ENCODE assay signal across 18 mouse cellular contexts in the genomic region with DNA sequence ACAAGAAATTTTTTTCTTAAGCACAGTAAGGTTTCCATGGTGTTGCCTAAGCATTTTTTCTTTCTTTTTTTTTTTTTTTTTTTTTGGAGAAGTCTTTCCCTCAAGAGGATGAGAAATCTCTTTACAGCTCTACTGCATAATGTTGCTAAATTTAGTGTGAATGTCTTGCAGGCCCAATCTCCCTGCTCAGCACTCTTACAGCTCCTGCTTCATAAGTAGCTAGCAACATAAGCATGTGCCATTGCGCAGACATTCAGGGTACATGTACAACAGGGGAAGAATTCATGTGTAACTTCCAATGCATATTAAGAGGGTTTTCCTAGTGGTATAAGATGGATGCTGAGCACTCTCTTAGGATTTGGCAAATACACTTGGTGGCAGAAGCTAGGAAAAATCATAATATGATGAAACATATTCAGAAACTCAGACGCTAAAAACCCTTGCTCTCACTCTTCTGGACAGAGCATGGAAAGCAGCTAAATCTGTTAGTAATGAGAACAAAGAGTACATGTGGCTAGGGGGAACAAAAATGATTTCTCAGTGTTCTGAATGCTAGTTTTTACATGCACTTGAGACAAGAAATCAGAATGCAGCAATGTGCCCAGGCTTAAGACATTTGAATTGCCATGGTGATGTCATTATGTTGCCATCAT.
DNase-seq lines count a peak whose midpoint lies in the region; ATAC-seq and TF ChIP-seq lines count a peak whose summit lies in the region.
"Had no signal": no experiment of that assay in that cellular context is flagged by ENCODE, and none has a peak within 500 bp of the region (broad histone marks: within the 10 kb centered on the region; RNA-seq: fewer than 3 reads in every experiment).

No protein-coding gene starts in this region.

- TF ChIP-seq CTCF in brain, embryonic 14.5 days (IDR thresholded peaks at IDR 0.05; ENCODE audit: borderline replicate concordance, extremely low read depth, insufficient read depth, insufficient read length): no peak

- H3K27me3 ChIP-seq in hindbrain, embryonic 16.5 days (replicated peaks; ENCODE audit: control insufficient read depth, insufficient read depth, low read length): no peaks in the 10 kb centered on the region
- H3K27me3 ChIP-seq in hindbrain, embryonic 13.5 days: no peaks in the 10 kb centered on the region
- H3K27me3 ChIP-seq in kidney, embryonic 15.5 days: no peaks in the 10 kb centered on the region
- H3K27me3 ChIP-seq: heart, embryonic 15.5 days; intestine, embryonic 15.5 days; lung, embryonic 15.5 days; midbrain, embryonic 13.5 days had no signal

- no peaks in the 10 kb centered on the region for H3K9me3 ChIP-seq in hindbrain, embryonic 16.5 days (ENCODE audit: control insufficient read depth, low read length)
- H3K9me3 ChIP-seq in hindbrain, embryonic 13.5 days: no peaks in the 10 kb centered on the region
- H3K9me3 ChIP-seq in kidney, embryonic 15.5 days (replicated peaks): no peaks in the 10 kb centered on the region
- H3K9me3 ChIP-seq: heart, embryonic 15.5 days; intestine, embryonic 15.5 days; limb, embryonic 10.5 days; lung, embryonic 15.5 days; midbrain, embryonic 13.5 days had no signal

- no peak overlapping the region for H3K27ac ChIP-seq in hindbrain, embryonic 16.5 days (ENCODE audit: low read depth, low read length)
- no peak overlapping the region for H3K27ac ChIP-seq in hindbrain, embryonic 13.5 days
- H3K27ac ChIP-seq in kidney, embryonic 15.5 days: no peak overlapping the region
- H3K27ac ChIP-seq: heart, embryonic 15.5 days; intestine, embryonic 15.5 days; layer of hippocampus, adult 2 months; limb, embryonic 10.5 days; lung, embryonic 15.5 days; midbrain, embryonic 13.5 days had no signal

- TF ChIP-seq POLR2A in brain, embryonic 14.5 days (IDR thresholded peaks at IDR 0.05; ENCODE audit: borderline replicate concordance, extremely low read depth, insufficient read depth, insufficient read length, poor library complexity, severe bottlenecking): no peak

- no peaks in the 10 kb centered on the region for H3K36me3 ChIP-seq in hindbrain, embryonic 16.5 days (ENCODE audit: control insufficient read depth, insufficient read depth, low read length)
- no peaks in the 10 kb centered on the region for H3K36me3 ChIP-seq in hindbrain, embryonic 13.5 days
- H3K36me3 ChIP-seq in kidney, embryonic 15.5 days: no peaks in the 10 kb centered on the region
- H3K36me3 ChIP-seq: heart, embryonic 15.5 days; intestine, embryonic 15.5 days; limb, embryonic 10.5 days; lung, embryonic 15.5 days; midbrain, embryonic 13.5 days had no signal

- H3K9ac ChIP-seq in hindbrain, embryonic 16.5 days (ENCODE audit: low read depth, low read length): no peak overlapping the region
- no peak overlapping the region for H3K9ac ChIP-seq in hindbrain, embryonic 13.5 days
- no peak overlapping the region for H3K9ac ChIP-seq in kidney, embryonic 15.5 days
- H3K9ac ChIP-seq: heart, embryonic 15.5 days; intestine, embryonic 15.5 days; lung, embryonic 15.5 days; midbrain, embryonic 13.5 days had no signal

- no peaks in the 10 kb centered on the region for H3K4me1 ChIP-seq in hindbrain, embryonic 16.5 days (ENCODE audit: control insufficient read depth, insufficient read depth, low read depth, low read length)
- no peaks in the 10 kb centered on the region for H3K4me1 ChIP-seq in hindbrain, embryonic 13.5 days (replicated peaks)
- H3K4me1 ChIP-seq in kidney, embryonic 15.5 days: no peaks in the 10 kb centered on the region
- H3K4me1 ChIP-seq: heart, embryonic 15.5 days; intestine, embryonic 15.5 days; limb, embryonic 10.5 days; lung, embryonic 15.5 days; midbrain, embryonic 13.5 days had no signal

- H3K4me3 ChIP-seq in hindbrain, embryonic 16.5 days (ENCODE audit: low read length): no peak overlapping the region
- H3K4me3 ChIP-seq in hindbrain, embryonic 13.5 days: no peak overlapping the region
- no peak overlapping the region for H3K4me3 ChIP-seq in kidney, embryonic 15.5 days (replicated peaks)
- H3K4me3 ChIP-seq: heart, embryonic 15.5 days; intestine, embryonic 15.5 days; layer of hippocampus, adult 2 months; limb, embryonic 10.5 days; lung, embryonic 15.5 days; midbrain, embryonic 13.5 days had no signal

- 88% methylated on average over 2 of the region's 2 CpGs for WGBS in hindbrain, embryonic 16.5 days
- 88% methylated on average over 2 of the region's 2 CpGs for WGBS in hindbrain, embryonic 13.5 days
- 94% methylated on average over 2 of the region's 2 CpGs for WGBS in kidney, embryonic 15.5 days

- peak; percentile 25 for DNase-seq in brain, embryonic 14.5 days (ENCODE audit: low read depth)
- DNase-seq in left cerebral cortex, adult 18-20 months (ENCODE audit: low spot score in 2 of 2): peak; percentile 5 to 42
- DNase-seq in right cerebral cortex, postnatal 14 days: peak; percentile 16
- DNase-seq in embryo, embryonic 10 days (ENCODE audit: low spot score): no peak
- DNase-seq: adrenal gland, postnatal 10 days; cerebellum, adult 8-10 months; heart, adult 18-20 months; thymus, postnatal 4 days had no signal

- 0 out of 2 replicates have a peak, but pooled peaks have one; percentile 45 for ATAC-seq in hindbrain, embryonic 16.5 days
- no peak for ATAC-seq in hindbrain, embryonic 13.5 days (ENCODE audit: low FRiP score)
- ATAC-seq in kidney, embryonic 15.5 days (replicated peaks; ENCODE audit: low FRiP score): no peak
- ATAC-seq: intestine, embryonic 15.5 days; midbrain, embryonic 13.5 days had no signal

- H3K4me2 ChIP-seq in hindbrain, embryonic 16.5 days (ENCODE audit: low read length): no peak overlapping the region
- H3K4me2 ChIP-seq in hindbrain, embryonic 13.5 days: no peak overlapping the region
- H3K4me2 ChIP-seq in kidney, embryonic 15.5 days: no peak overlapping the region
- H3K4me2 ChIP-seq: heart, embryonic 15.5 days; intestine, embryonic 15.5 days; liver, embryonic 11.5 days; lung, embryonic 15.5 days; midbrain, embryonic 13.5 days had no signal
